In genomic region chr11:99466316-99466715, GRCm38 (mm10) we compare ENCODE assay signal across 19 mouse cellular contexts. TPM values are rescaled to one million over a fixed set of nuclear protein-coding genes. Genes with fewer than 3 reads are reported as not detected.
DNase-seq lines count a peak whose midpoint lies in the region; ATAC-seq lines count a peak whose summit lies in the region.
"Had no signal": no experiment of that assay in that cellular context is flagged by ENCODE, and none has a peak within 500 bp of the region (broad histone marks: within the 10 kb centered on the region; RNA-seq: fewer than 3 reads in every experiment).

No protein-coding gene starts in this region.

- H3K9ac ChIP-seq in midbrain, embryonic 14.5 days (replicated peaks; ENCODE audit: low read length) = no peak overlapping the region
- H3K9ac ChIP-seq in midbrain, embryonic 11.5 days (ENCODE audit: low read length) = no peak overlapping the region
- H3K9ac ChIP-seq in stomach, embryonic 16.5 days (ENCODE audit: low read length) = no peak overlapping the region
- H3K9ac ChIP-seq in midbrain, embryonic 15.5 days = no peak overlapping the region
- H3K9ac ChIP-seq: heart, embryonic 13.5 days; liver, embryonic 15.5 days had no signal

- intact Hi-C loops in left cerebral cortex, postnatal 25 days (cut with DNase I) = loop anchor here (1.0 to 2.0 kb wide), 2 partner anchors 106 to 703 kb away; no protein-coding TSS in a partner anchor

- no peak overlapping the region for H3K4me3 ChIP-seq in midbrain, embryonic 14.5 days (replicated peaks; ENCODE audit: low read depth, low read length)
- no peak overlapping the region for H3K4me3 ChIP-seq in midbrain, embryonic 11.5 days (ENCODE audit: low read depth, low read length)
- no peak overlapping the region for H3K4me3 ChIP-seq in stomach, embryonic 16.5 days (replicated peaks; ENCODE audit: low read length)
- no peak overlapping the region for H3K4me3 ChIP-seq in midbrain, embryonic 15.5 days
- H3K4me3 ChIP-seq: heart, embryonic 13.5 days; liver, embryonic 15.5 days had no signal

- no peaks in the 10 kb centered on the region for H3K36me3 ChIP-seq in midbrain, embryonic 14.5 days (ENCODE audit: control insufficient read depth, insufficient read depth, low read length)
- H3K36me3 ChIP-seq in midbrain, embryonic 11.5 days (ENCODE audit: control insufficient read depth, insufficient read depth, low read length) = no peaks in the 10 kb centered on the region
- no peaks in the 10 kb centered on the region for H3K36me3 ChIP-seq in stomach, embryonic 16.5 days (ENCODE audit: control insufficient read depth, insufficient read depth, low read length)
- H3K36me3 ChIP-seq in midbrain, embryonic 15.5 days (replicated peaks) = no peaks in the 10 kb centered on the region
- H3K36me3 ChIP-seq: heart, embryonic 13.5 days; liver, embryonic 15.5 days had no signal

- WGBS in midbrain, embryonic 14.5 days = 51% methylated on average over 7 of the region's 7 CpGs
- 56% methylated on average over 7 of the region's 7 CpGs for WGBS in midbrain, embryonic 11.5 days
- WGBS in stomach, embryonic 16.5 days = 16% methylated on average over 7 of the region's 7 CpGs
- 47% methylated on average over 7 of the region's 7 CpGs for WGBS in midbrain, embryonic 15.5 days

- no peaks in the 10 kb centered on the region for H3K27me3 ChIP-seq in midbrain, embryonic 14.5 days (ENCODE audit: control insufficient read depth, insufficient read depth, low read length)
- H3K27me3 ChIP-seq in midbrain, embryonic 11.5 days (ENCODE audit: control insufficient read depth, insufficient read depth, low read length) = no peaks in the 10 kb centered on the region
- no peaks in the 10 kb centered on the region for H3K27me3 ChIP-seq in stomach, embryonic 16.5 days (ENCODE audit: control insufficient read depth, insufficient read depth, low read length)
- H3K27me3 ChIP-seq in midbrain, embryonic 15.5 days (replicated peaks) = peaks cover 5% of the 10 kb centered on the region; the same call in 1 of the 2 replicates
- H3K27me3 ChIP-seq: liver, embryonic 15.5 days had no signal

- H3K4me2 ChIP-seq in midbrain, embryonic 14.5 days (ENCODE audit: low read length) = no peak overlapping the region
- no peak overlapping the region for H3K4me2 ChIP-seq in midbrain, embryonic 11.5 days
- H3K4me2 ChIP-seq in stomach, embryonic 16.5 days (ENCODE audit: low read depth, low read length) = no peak overlapping the region
- H3K4me2 ChIP-seq in midbrain, embryonic 15.5 days = no peak overlapping the region
- H3K4me2 ChIP-seq: heart, embryonic 13.5 days; liver, embryonic 15.5 days had no signal

- H3K9me3 ChIP-seq in midbrain, embryonic 14.5 days (ENCODE audit: control insufficient read depth, low read length) = no peaks in the 10 kb centered on the region
- H3K9me3 ChIP-seq in midbrain, embryonic 11.5 days (ENCODE audit: control insufficient read depth, low read length) = no peaks in the 10 kb centered on the region
- no peaks in the 10 kb centered on the region for H3K9me3 ChIP-seq in stomach, embryonic 16.5 days (replicated peaks; ENCODE audit: control insufficient read depth, low read length)
- H3K9me3 ChIP-seq in midbrain, embryonic 15.5 days = no peaks in the 10 kb centered on the region
- H3K9me3 ChIP-seq: heart, embryonic 13.5 days; liver, embryonic 15.5 days had no signal

- no peak overlapping the region for H3K27ac ChIP-seq in midbrain, embryonic 14.5 days (replicated peaks; ENCODE audit: low read depth, low read length)
- H3K27ac ChIP-seq in midbrain, embryonic 11.5 days (ENCODE audit: low read depth, low read length) = no peak overlapping the region
- peak overlapping the region; percentile 70 for H3K27ac ChIP-seq in stomach, embryonic 16.5 days (ENCODE audit: low read length)
- no peak overlapping the region for H3K27ac ChIP-seq in midbrain, embryonic 15.5 days
- H3K27ac ChIP-seq: heart, embryonic 13.5 days; liver, embryonic 15.5 days had no signal

- peak; percentile 93 for ATAC-seq in frontal cortex, adult (ENCODE audit: low TSS enrichment)
- ATAC-seq in midbrain, embryonic 14.5 days (ENCODE audit: low FRiP score, low TSS enrichment) = no peak
- no peak for ATAC-seq in midbrain, embryonic 11.5 days (ENCODE audit: low FRiP score)
- ATAC-seq in stomach, embryonic 16.5 days (ENCODE audit: insufficient read depth, low FRiP score) = no peak
- ATAC-seq in midbrain, embryonic 15.5 days (replicated peaks) = no peak
- ATAC-seq: activated CD4-positive, CD25-positive, alpha-beta regulatory T cell, adult 4 months; inflammation-experienced regulatory T-cells, adult 6 months had no signal

- no peak for DNase-seq in frontal cortex, postnatal 10 days (ENCODE audit: low spot score in 2 of 2)
- peak; percentile 16 for DNase-seq in midbrain, embryonic 14.5 days
- DNase-seq in midbrain, embryonic 11.5 days (ENCODE audit: low spot score, missing footprints) = no peak
- DNase-seq in left cerebral cortex, postnatal 25 days (ENCODE audit: low spot score in 2 of 2) = peak; percentile 13 to 86
- DNase-seq in adipocyte (ENCODE audit: low spot score) = no peak
- DNase-seq: cerebellum, adult 9-11 months; kidney, postnatal 25 days; thymus, postnatal 4 days had no signal

- H3K4me1 ChIP-seq in midbrain, embryonic 14.5 days (ENCODE audit: control insufficient read depth, insufficient read depth, low read length) = no peaks in the 10 kb centered on the region
- no peaks in the 10 kb centered on the region for H3K4me1 ChIP-seq in midbrain, embryonic 11.5 days (ENCODE audit: control insufficient read depth, insufficient read depth, low read length)
- peaks cover 15% of the 10 kb centered on the region for H3K4me1 ChIP-seq in stomach, embryonic 16.5 days (ENCODE audit: control insufficient read depth, insufficient read depth, low read length)
- H3K4me1 ChIP-seq in midbrain, embryonic 15.5 days = 0 out of 2 replicates have a peak, but pooled peaks cover 5% of the 10 kb centered on the region
- H3K4me1 ChIP-seq: heart, embryonic 13.5 days had no signal

RNA-seq across cellular contexts. Expression of gene Krt23, which starts 26.6 kb away (rescaled TPM):
- 0.39 TPM in 1 of 2 replicates, not detected in the other for polyA plus RNA-seq in midbrain, embryonic 14.5 days (2014; fragmentation: Nextera tagmentation; extraction: Ambion mirVana)
- 0.14 TPM in 1 of 2 replicates, not detected in the other for polyA plus RNA-seq in midbrain, embryonic 11.5 days (2014; fragmentation: Nextera tagmentation; extraction: Ambion mirVana)
- total RNA-seq in left cerebral cortex, postnatal 25 days (2021) = not detected
- 92.1 and 140 TPM in 2 replicates for polyA plus RNA-seq in stomach, embryonic 16.5 days (2015; fragmentation: Nextera tagmentation; extraction: Ambion mirVana)
- polyA plus RNA-seq in midbrain, embryonic 15.5 days (2015; fragmentation: Nextera tagmentation; extraction: Ambion mirVana) = 0.18 TPM in 1 of 2 replicates, not detected in the other
- total RNA-seq: gastrocnemius, adult 18-20 months; left cerebral cortex, adult 8-10 months; MEL had no signal
- polyA plus RNA-seq: activated CD4-positive, CD25-positive, alpha-beta regulatory T cell, adult 4 months; C2C12; inflammation-experienced regulatory T-cells, adult 6 months had no signal

RNA-seq across cellular contexts. Expression of gene Krt20, which starts 28.4 kb away (rescaled TPM):
- polyA plus RNA-seq in midbrain, embryonic 14.5 days (2014; fragmentation: Nextera tagmentation; extraction: Ambion mirVana) = 0.11 TPM in 1 of 2 replicates, not detected in the other
- 0.11 and 0.42 TPM in 2 replicates for polyA plus RNA-seq in midbrain, embryonic 11.5 days (2014; fragmentation: Nextera tagmentation; extraction: Ambion mirVana)
- total RNA-seq in left cerebral cortex, postnatal 25 days (2021) = not detected
- 16.6 and 23.3 TPM in 2 replicates for polyA plus RNA-seq in stomach, embryonic 16.5 days (2015; fragmentation: Nextera tagmentation; extraction: Ambion mirVana)
- polyA plus RNA-seq in midbrain, embryonic 15.5 days (2015; fragmentation: Nextera tagmentation; extraction: Ambion mirVana) = 0.19 and 0.20 TPM in 2 replicates
- total RNA-seq: left cerebral cortex, adult 8-10 months; MEL had no signal
- polyA plus RNA-seq: C2C12; inflammation-experienced regulatory T-cells, adult 6 months had no signal

RNA-seq across cellular contexts. Expression of gene Krt12, which starts 44.3 kb away (rescaled TPM):
- not detected in 2 replicates for polyA plus RNA-seq in midbrain, embryonic 14.5 days (2014; fragmentation: Nextera tagmentation; extraction: Ambion mirVana)
- polyA plus RNA-seq in midbrain, embryonic 11.5 days (2014; fragmentation: Nextera tagmentation; extraction: Ambion mirVana) = not detected in 2 replicates
- total RNA-seq in left cerebral cortex, postnatal 25 days (2021) = 10 to 100 TPM; 10.3 TPM
- 0.12 and 0.19 TPM in 2 replicates for polyA plus RNA-seq in stomach, embryonic 16.5 days (2015; fragmentation: Nextera tagmentation; extraction: Ambion mirVana)
- 0.14 and 0.23 TPM in 2 replicates for polyA plus RNA-seq in midbrain, embryonic 15.5 days (2015; fragmentation: Nextera tagmentation; extraction: Ambion mirVana)
- total RNA-seq: gastrocnemius, adult 18-20 months; MEL had no signal
- polyA plus RNA-seq: activated CD4-positive, CD25-positive, alpha-beta regulatory T cell, adult 4 months; C2C12; heart, embryonic 13.5 days; inflammation-experienced regulatory T-cells, adult 6 months; liver, embryonic 15.5 days had no signal

RNA-seq across cellular contexts. Expression of gene Krt39, which starts 54.8 kb away (rescaled TPM):
- not detected in 2 replicates for polyA plus RNA-seq in midbrain, embryonic 14.5 days (2014; fragmentation: Nextera tagmentation; extraction: Ambion mirVana)
- not detected in 2 replicates for polyA plus RNA-seq in midbrain, embryonic 11.5 days (2014; fragmentation: Nextera tagmentation; extraction: Ambion mirVana)
- total RNA-seq in left cerebral cortex, postnatal 25 days (2021) = not detected
- 0.14 TPM in 1 of 2 replicates, not detected in the other for polyA plus RNA-seq in stomach, embryonic 16.5 days (2015; fragmentation: Nextera tagmentation; extraction: Ambion mirVana)
- polyA plus RNA-seq in midbrain, embryonic 15.5 days (2015; fragmentation: Nextera tagmentation; extraction: Ambion mirVana) = not detected in 2 replicates
- total RNA-seq: gastrocnemius, adult 18-20 months; left cerebral cortex, adult 8-10 months; MEL had no signal
- polyA plus RNA-seq: activated CD4-positive, CD25-positive, alpha-beta regulatory T cell, adult 4 months; C2C12; heart, embryonic 13.5 days; inflammation-experienced regulatory T-cells, adult 6 months; liver, embryonic 15.5 days had no signal

Comparison
In these comparisons a context has a peak if more than half of its experiments do, and no peak if none do; other contexts are left out.
1. DNase-seq: peak in midbrain, embryonic 14.5 days (single experiment) and left cerebral cortex, postnatal 25 days (2 of 2); none in frontal cortex, postnatal 10 days (0 of 2), midbrain, embryonic 11.5 days (single experiment) and adipocyte (single experiment).
2. RNA of gene Krt23, which starts 26.6 kb away (polyA plus RNA-seq): 92.1 to 140 TPM in stomach, embryonic 16.5 days; 0.39 TPM in midbrain, embryonic 14.5 days, 0.18 TPM in midbrain, embryonic 15.5 days and 0.14 TPM in midbrain, embryonic 11.5 days; every median in the first group is over 10 times any median in the second.
3. RNA of gene Krt20, which starts 28.4 kb away (polyA plus RNA-seq): 16.6 to 23.3 TPM in stomach, embryonic 16.5 days; 0.11 to 0.42 TPM in midbrain, embryonic 11.5 days, 0.19 to 0.20 TPM in midbrain, embryonic 15.5 days and 0.11 TPM in midbrain, embryonic 14.5 days; every median in the first group is over 10 times any median in the second.